Mouse (Mus musculus) T-helper 1 cell (primary cell): Measurements from ENCODE around the gene Clca4a.
"Not testable (repeated sequence)": the region's sequence is repeated elsewhere in the genome, so short reads cannot be mapped to it uniquely, and the experiment has no call there.

Source experiments
- in situ Hi-C: fragments of 300-600 bp; cut with MboI, MseI; formaldehyde crosslinking; loops from one replicate; pipeline ENCODE4 v1.15.1; 2025; ENCODE audit warnings: high pct_unique_total_duplicates

Gene Clca4a

GRCm38 (mm10) chr3:144974945-144975344 lies at the start of gene Clca4a:
Gene Clca4a (minus strand): TSS chr3:144975045.
- in situ Hi-C loops, result no loop called here

GRCm38 (mm10) chr3:145017807-145018206 lies 43.0 kb upstream of the Clca4a start:
- in situ Hi-C loops, result no loop called here

GRCm38 (mm10) chr3:145004422-145004821 lies 29.6 kb upstream of the Clca4a start:
- in situ Hi-C loops, result no loop called here

- in situ Hi-C loops, result no loop called here
These were observed 26.1 kb upstream of the Clca4a start for GRCm38 (mm10) chr3:145000912-145001311.

- in situ Hi-C loops, result no loop called here
These were observed 18.2 kb upstream of the Clca4a start for GRCm38 (mm10) chr3:144993055-144993454.

GRCm38 (mm10) chr3:144992618-144993017 lies 17.8 kb upstream of the Clca4a start:
- in situ Hi-C loops, result no loop called here

GRCm38 (mm10) chr3:144985890-144986289 lies 11.0 kb upstream of the Clca4a start:
- in situ Hi-C loops, result no loop called here

GRCm38 (mm10) chr3:144980551-144980950 lies 5.7 kb upstream of the Clca4a start:
- in situ Hi-C loops, result no loop called here

GRCm38 (mm10) chr3:144977631-144978030 lies 2.8 kb upstream of the Clca4a start:
- in situ Hi-C loops, result no loop called here

- in situ Hi-C loops, result no loop called here
These were observed 1.2 kb upstream of the Clca4a start for GRCm38 (mm10) chr3:144976091-144976490.

GRCm38 (mm10) chr3:144971553-144972270 lies 3.1 kb downstream of the Clca4a start:
- in situ Hi-C loops, result no loop called here

- in situ Hi-C loops, result no loop called here
These were observed 5.1 kb downstream of the Clca4a start for GRCm38 (mm10) chr3:144969755-144970154.

GRCm38 (mm10) chr3:144966074-144966473 lies 8.8 kb downstream of the Clca4a start:
- in situ Hi-C loops, result no loop called here

- in situ Hi-C loops, result no loop called here
These were observed 24.0 kb downstream of the Clca4a start for GRCm38 (mm10) chr3:144950829-144951228.

GRCm38 (mm10) chr3:144947376-144947775 lies 27.5 kb downstream of the Clca4a start:
- in situ Hi-C loops, result not testable (repeated sequence)

GRCm38 (mm10) chr3:144933625-144934024 lies 41.2 kb downstream of the Clca4a start:
- in situ Hi-C loops, result not testable (repeated sequence)

GRCm38 (mm10) chr3:144933011-144933491 lies 41.8 kb downstream of the Clca4a start:
- in situ Hi-C loops, result no loop called here

GRCm38 (mm10) chr3:144932335-144932734 lies 42.5 kb downstream of the Clca4a start, which contains the start of gene Clca4b:
Gene Clca4b (minus strand): TSS chr3:144932529.
- in situ Hi-C loops, result no loop called here

GRCm38 (mm10) chr3:144914014-144914413 lies 60.8 kb downstream of the Clca4a start:
- in situ Hi-C loops, result no loop called here
